Mouse (Mus musculus): ENCODE results near the gene Gm281. TPM values are rescaled to one million over a fixed set of nuclear protein-coding genes. Genes with fewer than 3 reads are reported as not detected.
"Not testable (repeated sequence)": the region's sequence is repeated elsewhere in the genome, so short reads cannot be mapped to it uniquely, and the experiment has no call there.

Gm281 gene
- not detected in 2 replicates for polyA plus RNA-seq (2015; fragmentation: Nextera tagmentation; extraction: Ambion mirVana)

DNA sequence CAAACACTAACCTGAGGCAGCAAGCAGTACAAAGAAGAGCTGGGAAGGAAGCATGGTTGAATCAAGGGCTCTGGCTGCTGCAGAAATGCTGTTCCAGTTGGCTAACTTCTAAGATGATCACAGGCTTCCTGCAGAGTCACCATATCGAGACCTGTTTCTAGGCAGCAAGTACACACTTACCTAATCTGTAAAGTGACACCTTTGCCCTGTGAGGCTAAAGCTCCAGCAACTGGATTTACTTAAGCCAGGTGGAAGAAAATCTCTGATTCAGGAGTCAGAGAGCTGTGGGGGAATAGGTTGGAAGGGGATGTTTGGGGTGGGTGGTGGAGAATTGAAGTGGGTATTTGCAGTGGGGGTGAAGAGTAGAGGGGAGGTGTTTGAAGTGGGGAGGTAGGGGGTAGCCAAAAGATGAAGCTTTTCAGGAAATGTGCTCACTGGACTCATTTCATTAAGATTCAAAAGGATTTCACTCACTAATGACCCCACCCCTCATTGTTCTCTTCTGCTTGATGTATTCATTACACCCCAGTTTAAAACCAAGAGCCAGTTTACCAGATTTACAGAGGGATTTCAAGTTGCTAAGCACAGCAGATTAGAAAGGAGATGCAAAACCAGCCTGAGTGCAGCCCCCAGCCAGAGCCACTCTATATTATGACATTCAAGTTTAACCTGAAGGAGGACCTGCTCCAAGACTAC is at the start of gene Gm281:
TSS of gene Gm281 (minus strand) at position 92 of the 696 bp plus-strand sequence.
- Histone ChIP-seq H3K36me3 (no peaks in the 10 kb centered on the region), H3K4me2 (no peak within 1 kb of the TSS), H3K27me3 (no peaks in the 10 kb centered on the region), H3K4me3 (no peak within 1 kb of the TSS), H3K9ac (no peak within 1 kb of the TSS), H3K27ac (replicated peaks) (no peak within 1 kb of the TSS), H3K9me3 (no peaks in the 10 kb centered on the region), H3K4me1 (replicated peaks) (no peaks in the 10 kb centered on the region)
- WGBS, result 55% methylated on average over 1 of the region's 1 CpGs
- ATAC-seq (ENCODE audit: low read depth), result no peak

DNA sequence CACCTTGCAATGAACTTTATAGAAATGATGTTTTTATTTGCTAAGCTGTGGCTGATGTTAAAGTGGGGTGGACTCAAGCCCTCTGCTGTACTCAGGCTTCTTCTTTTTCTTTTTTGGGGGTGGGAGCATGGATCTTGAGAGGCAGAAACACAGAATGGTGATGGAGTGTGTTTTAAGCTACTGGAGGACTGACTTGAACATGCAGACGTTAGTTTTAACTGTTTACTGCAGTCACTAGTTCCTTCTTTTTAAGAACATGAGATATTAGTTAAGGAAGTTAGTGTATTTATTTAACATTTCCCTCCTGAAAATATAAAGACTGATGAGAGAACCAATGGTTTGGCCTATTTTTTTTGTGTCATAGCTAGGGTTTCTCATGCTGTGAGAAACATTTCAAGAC is 49.2 kb upstream of the Gm281 start:
- H3K4me3 ChIP-seq, result no peak overlapping the region
- no peak overlapping the region for H3K9ac ChIP-seq
- H3K27ac ChIP-seq (replicated peaks), result no peak overlapping the region
- no peaks in the 10 kb centered on the region for H3K27me3 ChIP-seq
- no peaks in the 10 kb centered on the region for H3K9me3 ChIP-seq
- H3K4me2 ChIP-seq, result no peak overlapping the region
- WGBS, result 79% methylated on average over 1 of the region's 1 CpGs
- no peaks in the 10 kb centered on the region for H3K36me3 ChIP-seq
- H3K4me1 ChIP-seq (replicated peaks), result peaks cover 21% of the 10 kb centered on the region
- ATAC-seq (ENCODE audit: low read depth), result no peak

DNA sequence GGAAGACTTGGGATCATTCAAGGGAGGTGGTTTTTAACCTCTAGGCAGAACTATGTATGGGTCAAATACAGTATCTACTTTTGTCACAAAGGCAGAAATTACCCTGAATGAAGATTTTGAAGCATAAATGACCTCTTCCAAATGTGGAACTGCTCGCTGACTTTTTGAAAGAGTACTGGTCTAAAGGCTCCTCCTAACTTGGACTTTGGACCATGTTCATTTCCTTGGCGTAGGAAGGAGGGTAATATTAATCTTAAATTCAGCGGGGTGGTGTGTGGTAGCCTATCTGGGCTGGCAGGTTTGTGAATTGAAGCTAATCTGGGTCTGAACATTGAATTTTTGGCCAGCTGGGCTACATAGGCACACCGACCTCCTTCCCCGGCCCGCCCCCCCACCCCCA is 48.2 kb upstream of the Gm281 start:
- Histone ChIP-seq H3K9ac (no peak overlapping the region), H3K27me3 (no peaks in the 10 kb centered on the region), H3K9me3 (no peaks in the 10 kb centered on the region), H3K4me1 (replicated peaks) (peaks cover 29% of the 10 kb centered on the region), H3K4me2 (no peak overlapping the region), H3K4me3 (no peak overlapping the region), H3K36me3 (no peaks in the 10 kb centered on the region), H3K27ac (replicated peaks) (no peak overlapping the region)
- no peak for ATAC-seq (ENCODE audit: low read depth)
- WGBS, result 92% methylated on average over 6 of the region's 6 CpGs

DNA sequence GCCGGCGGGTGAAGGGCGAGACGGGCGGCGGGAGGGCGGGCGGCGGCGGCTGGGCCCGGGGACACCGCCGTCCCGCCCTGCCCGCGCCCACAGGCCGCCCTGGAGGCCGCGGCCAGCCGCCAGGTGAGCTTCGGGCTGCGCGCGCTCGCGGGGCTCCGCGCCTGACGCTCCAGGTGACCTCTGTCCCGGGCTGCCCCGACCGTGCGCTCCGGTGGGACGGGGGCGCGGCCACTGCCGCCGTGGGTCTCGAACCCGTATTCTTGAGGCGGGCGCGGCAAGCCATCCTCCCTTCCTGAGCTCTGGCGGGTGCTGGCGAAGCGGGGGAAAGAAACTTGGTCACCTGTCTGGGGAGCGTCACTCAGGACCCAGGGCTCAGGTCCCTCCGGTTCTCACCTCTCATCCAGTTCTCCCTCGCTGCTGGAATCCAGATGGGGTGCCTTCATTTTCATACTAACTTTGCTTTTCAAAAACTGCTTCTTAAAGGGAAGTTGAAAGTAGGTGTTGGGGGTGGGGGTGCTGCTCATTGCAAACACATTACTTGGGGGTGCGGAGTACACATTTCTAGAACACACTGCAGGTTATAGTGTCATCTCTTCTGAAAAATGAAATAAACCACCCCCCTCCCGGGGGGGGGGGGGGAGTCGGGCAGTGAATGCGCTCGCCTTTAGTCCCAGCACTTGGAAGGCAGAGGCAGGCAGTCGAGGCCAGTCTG is 47.3 kb upstream of the Gm281 start, which contains the start of the genes Atxn7 and Thoc7:
TSS of gene Atxn7 (plus strand) at position 40 of the 712 bp plus-strand sequence.
TSS of gene Thoc7 (minus strand) at position 452 of the 712 bp plus-strand sequence.
- peak; percentile 72 for ATAC-seq (ENCODE audit: low read depth)
- Histone ChIP-seq H3K4me1 (replicated peaks) (peaks cover 29% of the 10 kb centered on the region), H3K4me2 (peak within 1 kb of the TSS; percentile 71), H3K27me3 (no peaks in the 10 kb centered on the region), H3K9me3 (no peaks in the 10 kb centered on the region), H3K36me3 (no peaks in the 10 kb centered on the region), H3K27ac (replicated peaks) (peak within 1 kb of the TSS; percentile 90), H3K4me3 (peak within 1 kb of the TSS; percentile 73), H3K9ac (peak within 1 kb of the TSS; percentile 91)
- WGBS, result 5% methylated on average over 36 of the region's 56 CpGs

DNA sequence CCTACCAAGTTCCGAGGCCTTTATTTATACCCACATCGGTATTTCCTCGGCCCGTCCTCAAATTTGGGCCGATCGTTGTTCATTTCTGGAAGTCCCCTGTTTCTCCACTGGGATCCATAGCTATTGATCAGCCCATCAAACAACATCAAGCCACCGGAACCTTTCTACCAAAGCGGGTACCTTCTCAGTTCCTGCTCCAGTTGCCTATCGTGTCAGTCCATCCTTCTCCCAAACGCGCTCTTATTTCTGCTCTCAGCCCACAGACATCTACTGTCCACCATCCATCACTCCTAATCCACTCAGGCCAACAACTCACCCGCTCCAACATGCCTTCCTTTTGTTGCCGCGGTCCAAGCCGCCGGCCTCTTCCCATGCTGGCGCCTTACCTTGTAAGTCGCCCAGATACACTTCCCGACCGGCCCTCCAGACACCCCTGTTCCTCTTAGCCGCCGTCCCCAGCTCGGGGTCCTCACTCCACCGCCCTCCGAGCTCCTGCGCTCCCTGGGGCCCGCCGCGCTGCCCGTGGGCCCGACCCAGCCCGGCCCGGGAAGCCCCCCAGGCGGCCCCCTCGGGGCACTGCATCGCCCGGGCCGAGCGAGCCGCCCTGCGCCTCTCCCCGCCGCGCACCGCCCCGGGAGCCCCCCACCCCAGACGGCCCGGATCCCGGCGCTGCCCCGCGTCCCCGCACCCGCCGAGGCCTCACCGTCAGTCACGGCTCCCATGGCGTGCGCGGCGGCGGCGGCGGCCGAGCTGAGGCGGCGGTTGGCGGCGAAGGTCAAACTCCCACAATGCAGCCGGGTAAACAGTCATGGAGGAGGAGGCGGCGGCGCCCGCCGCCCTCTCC is 46.4 kb upstream of the Gm281 start:
- peak overlapping the region; percentile 90 for H3K27ac ChIP-seq (replicated peaks)
- under 1% methylated on average over 73 of the region's 75 CpGs for WGBS
- peak overlapping the region; percentile 71 for H3K4me2 ChIP-seq
- peak; percentile 92 for ATAC-seq (ENCODE audit: low read depth)
- H3K4me3 ChIP-seq, result peak overlapping the region; percentile 73
- no peaks in the 10 kb centered on the region for H3K9me3 ChIP-seq
- no peaks in the 10 kb centered on the region for H3K27me3 ChIP-seq
- H3K9ac ChIP-seq, result peak overlapping the region; percentile 91
- peaks cover 5% of the 10 kb centered on the region for H3K36me3 ChIP-seq
- H3K4me1 ChIP-seq (replicated peaks), result peaks cover 29% of the 10 kb centered on the region

DNA sequence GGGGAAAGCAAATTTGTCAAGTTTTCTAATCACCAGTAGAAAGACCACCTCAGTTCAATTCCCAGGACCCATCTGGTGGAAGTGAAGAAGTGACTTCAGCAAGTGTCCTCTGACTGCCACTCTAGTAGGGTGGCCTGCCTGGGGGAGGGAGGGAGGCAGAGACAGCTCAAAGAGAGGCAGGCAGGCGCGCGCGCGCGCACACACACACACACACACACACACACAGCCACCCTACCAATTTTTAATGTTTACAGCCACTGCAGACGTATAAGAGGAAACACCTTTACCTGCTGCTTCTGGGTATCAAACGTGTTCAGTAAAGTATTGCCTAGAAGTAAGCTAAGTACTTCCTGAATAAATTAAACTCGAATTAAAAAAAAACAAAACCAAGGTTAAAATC is 45.8 kb upstream of the Gm281 start:
- WGBS, result under 1% methylated on average over 9 of the region's 9 CpGs
- peak overlapping the region; percentile 71 for H3K4me2 ChIP-seq
- H3K27me3 ChIP-seq, result no peaks in the 10 kb centered on the region
- no peaks in the 10 kb centered on the region for H3K9me3 ChIP-seq
- ATAC-seq (ENCODE audit: low read depth), result peak; percentile 57
- H3K36me3 ChIP-seq, result peaks cover 12% of the 10 kb centered on the region
- peak overlapping the region; percentile 91 for H3K9ac ChIP-seq
- H3K4me1 ChIP-seq (replicated peaks), result peaks cover 29% of the 10 kb centered on the region
- H3K27ac ChIP-seq (replicated peaks), result peak overlapping the region; percentile 90
- peak overlapping the region; percentile 73 for H3K4me3 ChIP-seq

DNA sequence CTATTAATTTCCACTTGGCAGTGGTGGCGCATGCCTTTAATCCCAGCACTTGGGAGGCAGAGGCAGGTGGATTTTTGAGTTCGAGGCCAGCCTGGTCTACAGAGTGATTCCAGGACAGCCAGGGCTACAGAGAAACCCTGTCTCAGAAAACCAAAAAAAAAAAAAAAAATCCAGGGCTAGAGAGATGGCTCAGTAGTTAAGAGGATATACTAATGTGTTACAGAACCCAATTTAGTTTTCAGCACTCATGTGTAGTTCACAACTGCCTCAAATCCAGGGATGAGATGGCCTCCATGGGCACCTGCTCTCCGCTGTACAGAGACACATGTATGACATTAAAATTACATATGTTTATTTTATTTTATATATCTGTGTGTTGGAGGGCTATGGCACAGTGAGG is 37.9 kb upstream of the Gm281 start:
- not testable (repeated sequence) for H3K27me3 ChIP-seq; H3K4me2 ChIP-seq; ATAC-seq (ENCODE audit: low read depth); H3K27ac ChIP-seq (replicated peaks); H3K9ac ChIP-seq; H3K9me3 ChIP-seq; H3K4me1 ChIP-seq (replicated peaks); H3K4me3 ChIP-seq
- peaks cover 69% of the 10 kb centered on the region for H3K36me3 ChIP-seq
- WGBS, result 93% methylated on average over 3 of the region's 3 CpGs

DNA sequence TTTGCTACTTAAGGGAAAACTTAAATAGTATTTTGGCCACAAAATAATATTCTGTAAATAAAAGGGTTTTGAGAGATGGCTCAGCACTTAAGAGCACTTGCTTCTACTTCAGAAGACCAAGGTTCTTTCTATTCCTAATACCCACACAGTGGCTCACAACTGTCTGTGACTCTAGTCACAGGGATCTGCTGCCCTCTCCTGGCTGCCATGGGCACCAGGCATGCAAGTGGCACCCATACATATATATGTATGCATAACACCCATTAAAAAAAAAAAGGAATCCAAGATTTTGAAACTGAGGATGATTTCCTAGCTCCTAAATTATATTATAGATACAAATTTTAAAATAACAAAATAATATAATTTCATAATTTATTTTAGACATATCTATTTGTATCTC is 36.1 kb upstream of the Gm281 start:
- H3K9me3 ChIP-seq, result no peaks in the 10 kb centered on the region
- H3K4me2 ChIP-seq, result no peak overlapping the region
- H3K4me1 ChIP-seq (replicated peaks), result no peaks in the 10 kb centered on the region
- H3K4me3 ChIP-seq, result no peak overlapping the region
- peaks cover 69% of the 10 kb centered on the region for H3K36me3 ChIP-seq
- H3K27ac ChIP-seq (replicated peaks), result no peak overlapping the region
- no peak overlapping the region for H3K9ac ChIP-seq
- H3K27me3 ChIP-seq, result no peaks in the 10 kb centered on the region
- no peak for ATAC-seq (ENCODE audit: low read depth)

DNA sequence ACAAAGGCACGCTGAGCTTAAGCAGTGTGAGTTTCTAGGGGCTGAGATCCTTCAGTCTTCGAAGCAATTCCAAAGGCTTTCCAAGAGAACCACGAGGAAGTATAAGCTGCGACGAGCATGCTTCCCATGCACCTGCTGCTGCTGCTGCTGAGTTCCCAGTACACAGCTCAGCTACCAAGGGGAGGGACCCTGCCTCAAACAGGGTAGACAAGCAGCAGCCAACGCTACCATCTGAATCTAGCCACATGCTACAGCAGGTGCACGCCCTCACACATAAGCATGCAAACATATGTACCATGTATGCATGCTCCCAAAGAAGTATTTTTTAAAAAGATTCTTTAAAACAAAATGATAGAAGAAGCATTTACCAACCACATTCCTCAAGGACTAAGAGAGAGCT is 34.1 kb upstream of the Gm281 start:
- ATAC-seq (ENCODE audit: low read depth), result no peak
- no peaks in the 10 kb centered on the region for H3K4me1 ChIP-seq (replicated peaks)
- 0 out of 2 replicates have a peak overlapping the region, but pooled peaks have one; percentile 34 for H3K27ac ChIP-seq (replicated peaks)
- no peak overlapping the region for H3K4me2 ChIP-seq
- peaks cover 61% of the 10 kb centered on the region for H3K36me3 ChIP-seq
- H3K27me3 ChIP-seq, result no peaks in the 10 kb centered on the region
- no peak overlapping the region for H3K9ac ChIP-seq
- no peaks in the 10 kb centered on the region for H3K9me3 ChIP-seq
- no peak overlapping the region for H3K4me3 ChIP-seq
- whole genome bisulfite sequencing, result 97% methylated on average over 7 of the region's 7 CpGs

DNA sequence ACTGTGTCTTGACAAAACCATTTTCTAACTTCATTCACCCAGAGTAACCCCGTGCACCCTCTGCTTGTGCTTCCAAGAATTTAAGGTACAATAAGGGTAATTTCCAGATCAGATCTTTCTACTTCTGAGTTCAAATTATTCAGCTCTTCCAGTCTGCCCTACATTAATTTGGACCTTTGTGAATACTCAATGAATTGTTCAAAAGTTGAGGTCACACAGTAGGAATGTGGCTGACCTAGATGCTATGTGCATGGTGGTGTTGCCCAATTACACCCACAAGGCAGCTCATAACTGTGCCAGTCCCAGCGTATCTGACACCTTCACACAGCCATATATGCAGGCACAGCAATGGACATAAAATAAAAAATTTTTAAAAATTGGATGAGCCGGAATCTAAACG is 30.4 kb upstream of the Gm281 start:
- no peak for ATAC-seq (ENCODE audit: low read depth)
- Histone ChIP-seq H3K27me3 (no peaks in the 10 kb centered on the region), H3K36me3 (peaks cover 33% of the 10 kb centered on the region), H3K9me3 (no peaks in the 10 kb centered on the region), H3K4me2 (no peak overlapping the region), H3K4me1 (replicated peaks) (no peaks in the 10 kb centered on the region), H3K4me3 (no peak overlapping the region), H3K9ac (no peak overlapping the region), H3K27ac (replicated peaks) (no peak overlapping the region)
- 93% methylated on average over 4 of the region's 4 CpGs for WGBS

- no peak for ATAC-seq (ENCODE audit: low read depth)
Observed at GRCm38 (mm10) chr14:13934052-13934371, 19.7 kb upstream of the Gm281 start.

More at GRCm38 (mm10) chr14:13934052-13934371, 19.7 kb upstream of the Gm281 start:
- Histone ChIP-seq H3K27me3 (no peaks in the 10 kb centered on the region), H3K36me3 (no peaks in the 10 kb centered on the region), H3K9ac (no peak overlapping the region), H3K4me1 (replicated peaks) (peaks cover 7% of the 10 kb centered on the region; the same call in 1 of the 2 replicates), H3K4me3 (no peak overlapping the region), H3K27ac (replicated peaks) (no peak overlapping the region), H3K4me2 (peak overlapping the region; percentile 56), H3K9me3 (peaks cover 9% of the 10 kb centered on the region; the same call in 1 of the 2 replicates)
- 53% methylated on average over 5 of the region's 5 CpGs for WGBS
